Mouse (Mus musculus) forebrain, embryonic 12.5 days (tissue): ENCODE measurements around the gene M1ap. TPM values are rescaled to one million over a fixed set of nuclear protein-coding genes. Genes with fewer than 3 reads are reported as not detected.
A peak's percentile ranks its signal among the peaks of the same experiment; 100 is the strongest.

ENCODE experiments used
- ATAC-seq: fragments of 200-750 bp; cut with Nextera tagmentation; 2 replicates; pipeline ENCODE4 v1.8.0; 2017; ENCODE audit warnings: moderate TSS enrichment; ENCODE audit not compliant: low FRiP score
- H3K27ac ChIP-seq: fragments of 300-500 bp; sonication (generic); 2 replicates; pipeline ENCODE4 v1.5.1; 2016; ENCODE audit warnings: mild to moderate bottlenecking
- H3K27me3 ChIP-seq: fragments of 300-500 bp; sonication (generic); 2 replicates; pipeline ENCODE4 v1.6.1; 2016; ENCODE audit warnings: mild to moderate bottlenecking
- H3K36me3 ChIP-seq: fragments of 300-500 bp; sonication (generic); replicated peaks from 2 replicates; pipeline ENCODE4 v1.6.1; 2016; ENCODE audit warnings: mild to moderate bottlenecking
- H3K4me1 ChIP-seq: fragments of 300-500 bp; sonication (generic); 2 replicates; pipeline ENCODE4 v1.6.1; 2016
- H3K4me2 ChIP-seq: fragments of 300-500 bp; sonication (generic); 2 replicates; pipeline ENCODE4 v1.6.1; 2016; ENCODE audit warnings: mild to moderate bottlenecking, moderate library complexity
- H3K4me3 ChIP-seq: fragments of 300-500 bp; sonication (generic); replicated peaks from 2 replicates; pipeline ENCODE4 v1.5.1; 2016; ENCODE audit warnings: mild to moderate bottlenecking
- H3K9ac ChIP-seq: fragments of 300-500 bp; sonication (generic); 2 replicates; pipeline ENCODE4 v1.6.1; 2016; ENCODE audit warnings: mild to moderate bottlenecking
- H3K9me3 ChIP-seq: fragments of 300-500 bp; sonication (generic); 2 replicates; pipeline ENCODE4 v1.6.1; 2016
- WGBS: fragments of 180-500 bp; shearing (Covaris S2); methylation state at CpG from one replicate; pipeline ENCODE4 v1.1.7; 2016; 5-methylcytosine and 5-hydroxymethylcytosine counted together
- polyA plus RNA-seq: library from polyadenylated mRNA; unstranded; fragments of >200 nt; fragmentation: Nextera tagmentation; extraction: Ambion mirVana; gene quantifications from 2 replicates; pipeline ENCODE4 v1.2.1, GENCODE M21; 2016

Gene M1ap
- polyA plus RNA-seq, 1 experiment from 2014 or later, result not detected

DNA sequence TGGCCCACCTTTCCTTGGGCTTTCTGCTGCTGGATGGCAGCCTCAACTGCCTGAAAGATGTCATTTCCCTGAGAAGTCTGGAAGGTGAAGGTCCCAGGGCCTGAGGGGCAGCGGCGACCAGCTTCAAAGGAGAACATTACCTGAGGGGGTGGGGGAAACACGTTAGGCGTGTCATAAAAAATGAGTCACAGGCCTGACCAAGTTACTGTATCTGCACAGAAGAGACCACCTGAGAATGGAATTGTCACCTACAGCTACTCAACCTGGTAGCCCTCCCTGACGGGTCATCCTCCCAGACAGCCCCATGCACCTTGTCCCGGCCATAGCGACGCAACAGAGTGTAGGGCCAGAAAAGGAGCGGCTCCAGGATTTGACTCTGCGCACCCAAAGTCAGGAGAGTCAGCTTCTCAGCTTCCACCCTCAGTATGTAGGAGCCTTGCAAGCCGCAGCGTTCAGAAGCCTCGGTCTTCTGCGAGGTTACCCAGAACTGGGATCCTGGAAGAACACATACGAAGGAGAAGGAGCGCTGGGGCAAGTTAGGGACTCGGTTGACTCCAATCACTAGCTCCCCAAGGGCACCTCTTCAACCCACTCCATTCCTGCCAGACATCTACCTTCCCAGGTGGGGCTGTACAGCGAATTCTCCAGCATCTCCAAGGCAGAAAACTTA is 85.4 kb downstream of the M1ap start:
- peaks cover 79% of the 10 kb centered on the region for H3K27me3 ChIP-seq
- H3K27ac ChIP-seq, result no peak overlapping the region
- H3K4me1 ChIP-seq, result peaks cover 29% of the 10 kb centered on the region
- H3K9ac ChIP-seq, result no peak overlapping the region
- WGBS, result 17% methylated on average over 18 of the region's 18 CpGs
- H3K4me2 ChIP-seq, result peak overlapping the region; percentile 70
- H3K4me3 ChIP-seq, result peak overlapping the region; percentile 53
- H3K36me3 ChIP-seq, result no peaks in the 10 kb centered on the region
- H3K9me3 ChIP-seq, result no peaks in the 10 kb centered on the region
- no peak for ATAC-seq

DNA sequence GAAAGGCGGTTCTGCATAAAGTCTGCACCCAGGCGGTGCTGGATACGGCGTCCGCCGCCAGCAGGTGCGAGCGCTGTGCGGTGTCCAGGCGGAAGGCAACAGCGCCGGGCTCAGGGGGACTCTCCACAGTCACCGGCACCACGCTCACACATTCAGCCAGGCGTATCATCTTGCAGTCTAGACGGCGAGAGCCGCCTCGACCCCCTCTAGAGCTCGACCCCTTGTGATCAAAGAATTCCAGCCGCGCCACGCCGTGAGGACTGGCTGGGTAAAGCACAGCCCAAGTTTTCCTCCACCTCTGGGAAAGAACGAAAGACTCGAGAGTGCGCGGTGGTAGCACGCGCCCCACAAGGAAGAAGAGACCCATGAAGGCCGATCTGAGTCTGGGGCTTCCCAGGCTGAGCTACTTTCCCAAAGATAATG is 86.1 kb downstream of the M1ap start:
- Histone ChIP-seq H3K9ac (peak overlapping the region; percentile 60), H3K27me3 (peaks cover 80% of the 10 kb centered on the region), H3K27ac (no peak overlapping the region), H3K4me3 (peak overlapping the region; percentile 53), H3K4me2 (peak overlapping the region; percentile 70), H3K9me3 (no peaks in the 10 kb centered on the region), H3K36me3 (no peaks in the 10 kb centered on the region), H3K4me1 (peaks cover 29% of the 10 kb centered on the region)
- WGBS, result 0% methylated on average over 31 of the region's 31 CpGs
- peak; percentile 59 for ATAC-seq

DNA sequence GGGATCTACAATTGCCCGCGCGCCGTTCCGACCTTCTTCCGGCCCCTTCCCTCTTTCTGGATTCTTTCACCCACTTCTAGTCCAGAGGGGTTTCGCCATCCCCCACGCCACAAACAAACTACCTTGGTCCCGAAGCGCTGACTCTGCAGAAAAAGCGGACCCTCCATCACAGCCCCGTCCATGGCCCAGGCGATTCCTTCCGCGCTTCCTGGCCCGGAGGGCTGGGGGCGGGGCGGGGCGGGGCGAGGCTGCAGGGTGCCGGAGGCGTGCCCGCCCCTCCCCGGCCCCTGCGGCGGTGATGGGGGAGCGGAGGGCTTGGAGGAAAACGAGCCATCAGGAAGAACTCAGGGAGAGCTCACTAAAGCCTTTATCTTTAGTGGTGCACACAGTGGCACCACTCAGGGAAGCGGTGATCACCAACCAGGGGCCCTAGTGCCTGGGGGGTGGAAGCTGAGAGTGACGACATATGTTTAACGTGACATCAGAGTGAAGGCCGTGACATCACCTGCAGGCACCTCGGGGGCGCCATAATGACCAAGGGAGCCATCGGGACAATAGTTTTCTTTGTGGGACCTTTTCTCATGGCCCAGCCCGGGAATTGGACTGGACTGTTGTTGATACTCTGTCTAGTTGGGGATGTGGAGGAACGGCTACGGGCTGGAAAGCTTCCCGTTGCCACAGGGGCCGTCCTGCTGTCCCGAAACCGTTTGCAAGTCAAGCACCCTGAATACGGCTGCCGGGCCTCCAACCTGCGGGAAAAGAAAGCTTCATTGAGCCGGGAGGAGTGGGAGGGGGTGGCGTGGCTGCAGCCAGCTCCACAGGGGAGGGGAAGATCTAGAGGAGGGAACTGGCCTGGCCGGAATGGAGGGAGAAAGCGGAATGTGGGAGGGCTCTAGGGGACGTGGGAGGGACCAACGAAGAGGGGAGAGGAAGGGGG is 86.8 kb downstream of the M1ap start, which contains the start of the genes Dok1 and Loxl3:
Gene Dok1 (minus strand): TSS at position 223 of the 937 bp plus-strand sequence.
Gene Loxl3 (plus strand): TSS at position 925 of the 937 bp plus-strand sequence.
- Histone ChIP-seq H3K4me1 (peaks cover 34% of the 10 kb centered on the region), H3K36me3 (no peaks in the 10 kb centered on the region), H3K27me3 (peaks cover 76% of the 10 kb centered on the region), H3K9me3 (no peaks in the 10 kb centered on the region), H3K4me3 (peak within 1 kb of the TSS; percentile 53), H3K27ac (peak within 1 kb of the TSS; percentile 63; the same call in 1 of the 2 replicates), H3K4me2 (peak within 1 kb of the TSS; percentile 70), H3K9ac (peak within 1 kb of the TSS; percentile 60)
- peak; percentile 85 for ATAC-seq
- under 1% methylated on average over 51 of the region's 51 CpGs for WGBS

- Histone ChIP-seq H3K9me3 (no peaks in the 10 kb centered on the region), H3K36me3 (no peaks in the 10 kb centered on the region), H3K4me3 (peak overlapping the region; percentile 53), H3K27ac (no peak overlapping the region), H3K4me1 (peaks cover 38% of the 10 kb centered on the region), H3K4me2 (peak overlapping the region; percentile 70), H3K9ac (peak overlapping the region; percentile 60; the same call in 1 of the 2 replicates), H3K27me3 (peaks cover 66% of the 10 kb centered on the region)
- 15% methylated on average over 5 of the region's 5 CpGs for WGBS
- no peak for ATAC-seq
Observed at GRCm38 (mm10) chr6:83034463-83035055, 87.9 kb downstream of the M1ap start.

DNA sequence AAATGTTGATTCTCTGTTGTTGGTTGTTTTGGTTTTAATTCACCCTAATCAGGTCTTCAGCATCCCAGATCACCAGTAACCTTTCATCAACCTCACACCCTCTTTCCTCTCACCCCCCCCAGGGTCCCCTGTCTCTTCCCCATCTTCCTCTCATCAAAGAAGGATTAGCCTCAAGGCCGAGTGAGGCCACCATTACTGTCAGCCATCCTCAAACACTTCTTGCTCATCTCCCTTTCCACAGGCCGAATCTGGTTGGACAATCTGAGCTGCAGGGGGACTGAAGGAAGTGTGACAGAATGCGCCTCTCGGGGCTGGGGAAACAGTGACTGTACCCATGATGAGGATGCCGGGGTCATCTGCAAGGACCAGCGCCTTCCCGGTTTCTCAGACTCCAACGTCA is 90.5 kb downstream of the M1ap start:
- no peaks in the 10 kb centered on the region for H3K36me3 ChIP-seq
- peaks cover 39% of the 10 kb centered on the region for H3K27me3 ChIP-seq
- no peak overlapping the region for H3K27ac ChIP-seq
- no peak overlapping the region for H3K9ac ChIP-seq
- H3K9me3 ChIP-seq, result no peaks in the 10 kb centered on the region
- no peak overlapping the region for H3K4me3 ChIP-seq
- 76% methylated on average over 8 of the region's 8 CpGs for WGBS
- H3K4me1 ChIP-seq, result peaks cover 30% of the 10 kb centered on the region
- no peak overlapping the region for H3K4me2 ChIP-seq
- no peak for ATAC-seq

GRCm38 (mm10) chr6:83038496-83039012 is 91.9 kb downstream of the M1ap start:
- peak overlapping the region; percentile 51 for H3K4me2 ChIP-seq
- peak; percentile 65 for ATAC-seq
- WGBS, result 7% methylated on average over 24 of the region's 24 CpGs
- no peaks in the 10 kb centered on the region for H3K9me3 ChIP-seq
- peak overlapping the region; percentile 9; the same call in 1 of the 2 replicates for H3K9ac ChIP-seq
- peak overlapping the region; percentile 24 for H3K4me3 ChIP-seq
- H3K27ac ChIP-seq, result no peak overlapping the region
- peaks cover 28% of the 10 kb centered on the region for H3K27me3 ChIP-seq
- peaks cover 21% of the 10 kb centered on the region for H3K4me1 ChIP-seq
- H3K36me3 ChIP-seq, result no peaks in the 10 kb centered on the region

DNA sequence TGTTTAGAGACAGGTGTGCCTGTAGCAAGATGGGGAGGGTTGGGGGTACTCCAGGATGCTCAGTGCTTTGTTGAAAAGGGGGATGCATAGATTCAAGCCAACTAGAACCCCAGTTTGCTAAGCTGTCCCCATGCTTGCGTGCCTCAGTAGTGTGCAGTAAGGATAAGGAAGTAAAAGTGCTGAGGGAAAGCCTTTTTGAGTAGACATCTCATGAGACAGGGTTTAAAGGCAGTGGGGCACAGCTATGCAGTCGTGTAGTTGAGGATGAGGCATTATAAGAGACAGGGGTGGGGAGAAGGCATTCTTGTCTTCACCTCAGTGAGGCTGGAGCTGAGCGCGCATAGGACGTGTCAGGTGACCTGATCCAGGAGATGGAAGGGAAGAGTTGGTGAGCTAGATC is 93.9 kb downstream of the M1ap start:
- Histone ChIP-seq H3K36me3 (no peaks in the 10 kb centered on the region), H3K4me1 (peaks cover 9% of the 10 kb centered on the region), H3K27ac (no peak overlapping the region), H3K9me3 (no peaks in the 10 kb centered on the region), H3K9ac (no peak overlapping the region), H3K27me3 (peaks cover 22% of the 10 kb centered on the region), H3K4me3 (no peak overlapping the region), H3K4me2 (no peak overlapping the region)
- ATAC-seq, result no peak
- 79% methylated on average over 5 of the region's 5 CpGs for WGBS

GRCm38 (mm10) chr6:83043561-83043960 is 96.9 kb downstream of the M1ap start:
- Histone ChIP-seq H3K9ac (no peak overlapping the region), H3K27me3 (no peaks in the 10 kb centered on the region), H3K36me3 (no peaks in the 10 kb centered on the region), H3K4me1 (peaks cover 4% of the 10 kb centered on the region), H3K4me3 (no peak overlapping the region), H3K27ac (no peak overlapping the region), H3K4me2 (no peak overlapping the region), H3K9me3 (no peaks in the 10 kb centered on the region)
- ATAC-seq, result no peak
- 61% methylated on average over 6 of the region's 6 CpGs for WGBS

GRCm38 (mm10) chr6:83043993-83044392 is 97.3 kb downstream of the M1ap start:
- no peak overlapping the region for H3K9ac ChIP-seq
- no peaks in the 10 kb centered on the region for H3K9me3 ChIP-seq
- no peak for ATAC-seq
- WGBS, result 88% methylated on average over 5 of the region's 5 CpGs
- no peak overlapping the region for H3K4me3 ChIP-seq
- no peak overlapping the region for H3K4me2 ChIP-seq
- H3K36me3 ChIP-seq, result no peaks in the 10 kb centered on the region
- no peaks in the 10 kb centered on the region for H3K4me1 ChIP-seq
- H3K27ac ChIP-seq, result no peak overlapping the region
- no peaks in the 10 kb centered on the region for H3K27me3 ChIP-seq

DNA sequence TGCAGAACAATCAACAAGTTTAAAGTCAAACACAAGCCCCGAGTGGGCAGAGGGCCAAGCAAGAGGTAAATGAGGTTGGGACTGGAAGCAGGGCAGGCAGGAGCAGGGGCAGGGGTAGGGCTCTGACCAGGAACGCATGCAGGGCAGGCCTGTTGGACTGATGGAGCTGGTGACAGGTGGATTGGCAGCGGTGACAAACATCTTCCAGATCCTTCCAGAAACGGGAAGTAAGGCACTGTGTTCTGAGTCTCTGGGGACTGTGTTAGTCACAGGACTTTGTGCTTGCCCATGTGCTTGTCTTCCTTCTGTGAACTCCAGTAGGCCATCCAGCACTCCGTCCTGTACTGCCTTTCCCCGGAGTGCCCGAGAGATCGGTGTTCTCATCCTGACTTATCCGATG is 98.0 kb downstream of the M1ap start:
- H3K4me1 ChIP-seq, result no peaks in the 10 kb centered on the region
- no peaks in the 10 kb centered on the region for H3K27me3 ChIP-seq
- no peaks in the 10 kb centered on the region for H3K36me3 ChIP-seq
- no peak for ATAC-seq
- H3K9ac ChIP-seq, result no peak overlapping the region
- H3K27ac ChIP-seq, result no peak overlapping the region
- H3K9me3 ChIP-seq, result no peaks in the 10 kb centered on the region
- no peak overlapping the region for H3K4me3 ChIP-seq
- WGBS, result 76% methylated on average over 9 of the region's 9 CpGs
- H3K4me2 ChIP-seq, result no peak overlapping the region

DNA sequence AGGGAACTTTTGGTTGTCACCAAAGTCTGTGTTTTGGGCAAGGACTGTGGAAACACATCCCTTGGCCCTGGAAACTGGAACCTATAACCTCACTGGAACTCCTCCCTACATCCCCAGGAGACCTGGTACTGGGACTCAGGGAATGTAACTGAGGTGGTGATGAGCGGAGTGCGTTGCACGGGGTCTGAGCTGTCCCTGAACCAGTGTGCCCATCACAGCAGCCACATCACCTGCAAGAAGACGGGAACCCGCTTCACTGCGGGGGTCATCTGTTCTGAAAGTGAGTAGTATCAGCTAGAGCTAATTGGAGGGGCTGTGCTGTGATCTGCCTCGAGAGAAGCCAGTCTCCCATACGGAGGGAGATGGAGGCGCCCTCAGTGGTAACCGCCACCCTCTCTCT is 102.7 kb downstream of the M1ap start:
- Histone ChIP-seq H3K4me1 (peaks cover 13% of the 10 kb centered on the region), H3K9me3 (no peaks in the 10 kb centered on the region), H3K27me3 (no peaks in the 10 kb centered on the region), H3K36me3 (peaks cover 15% of the 10 kb centered on the region), H3K4me2 (no peak overlapping the region), H3K27ac (no peak overlapping the region), H3K9ac (no peak overlapping the region), H3K4me3 (no peak overlapping the region)
- no peak for ATAC-seq
- 80% methylated on average over 10 of the region's 10 CpGs for WGBS
